Mouse (Mus musculus) heart, embryonic 15.5 days (tissue): ENCODE measurements around the gene March2. TPM values are rescaled to one million over a fixed set of nuclear protein-coding genes. Genes with fewer than 3 reads are reported as not detected.
A peak's percentile ranks its signal among the peaks of the same experiment; 100 is the strongest.

ENCODE experiments used
- ATAC-seq: fragments of 200-750 bp; cut with Nextera tagmentation; replicated peaks from 2 replicates; pipeline ENCODE4 v1.8.0; 2017; ENCODE audit warnings: low read depth, moderate TSS enrichment; ENCODE audit not compliant: insufficient number of reproducible peaks, insufficient read depth, low FRiP score
- H3K27ac ChIP-seq: fragments of 300-500 bp; sonication (generic); 2 replicates; pipeline ENCODE4 v1.5.1; 2015; ENCODE audit warnings: mild to moderate bottlenecking, inconsistent platforms
- H3K27me3 ChIP-seq: fragments of 300-500 bp; sonication (generic); 2 replicates; pipeline ENCODE4 v1.6.1; 2015; ENCODE audit warnings: inconsistent platforms
- H3K36me3 ChIP-seq: fragments of 300-500 bp; sonication (generic); 2 replicates; pipeline ENCODE4 v1.6.1; 2015; ENCODE audit warnings: mild to moderate bottlenecking, inconsistent platforms
- H3K4me1 ChIP-seq: fragments of 300-500 bp; sonication (generic); replicated peaks from 2 replicates; pipeline ENCODE4 v1.6.1; 2015; ENCODE audit warnings: inconsistent platforms
- H3K4me2 ChIP-seq: fragments of 300-500 bp; sonication (generic); 2 replicates; pipeline ENCODE4 v1.6.1; 2015; ENCODE audit warnings: inconsistent platforms, mild to moderate bottlenecking, moderate library complexity
- H3K4me3 ChIP-seq: fragments of 300-500 bp; sonication (generic); 2 replicates; pipeline ENCODE4 v1.5.1; 2015; ENCODE audit warnings: mild to moderate bottlenecking, inconsistent platforms
- H3K9ac ChIP-seq: fragments of 300-500 bp; sonication (generic); 2 replicates; pipeline ENCODE4 v1.6.1; 2015; ENCODE audit warnings: mild to moderate bottlenecking, inconsistent platforms
- H3K9me3 ChIP-seq: fragments of 300-500 bp; sonication (generic); replicated peaks from 2 replicates; pipeline ENCODE4 v1.6.1; 2016; ENCODE audit warnings: inconsistent platforms
- WGBS: fragments of 180-500 bp; shearing (Covaris S2); methylation state at CpG from one replicate; pipeline ENCODE4 v1.1.7; 2015; ENCODE audit warnings: mixed read lengths; 5-methylcytosine and 5-hydroxymethylcytosine counted together
- polyA plus RNA-seq: library from polyadenylated mRNA; unstranded; fragments of >200 nt; fragmentation: Nextera tagmentation; extraction: Ambion mirVana; gene quantifications from 2 replicates; pipeline ENCODE4 v1.2.1, GENCODE M21; 2015

Gene March2
- polyA plus RNA-seq, 1 experiment from 2014 or later: 98.6 TPM

DNA sequence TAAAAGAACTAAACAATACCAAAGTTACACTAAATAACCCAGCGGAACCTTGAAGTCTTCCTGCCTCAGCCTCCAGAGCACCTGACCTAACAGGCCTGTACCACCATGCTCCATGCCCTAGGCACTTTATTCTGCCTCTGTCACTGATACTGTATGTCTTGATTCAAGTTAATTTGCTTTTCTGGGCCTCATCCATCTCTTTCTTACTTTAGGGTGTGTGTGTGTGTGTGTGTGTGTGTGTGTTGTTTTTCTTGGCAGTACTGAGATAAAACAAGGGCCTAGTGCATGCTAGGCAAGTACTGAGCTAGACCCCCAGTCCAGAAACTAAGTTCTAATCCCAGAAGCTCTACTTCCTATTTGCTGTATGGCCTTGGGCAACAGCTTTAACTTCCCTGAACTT lies 1.2 kb downstream of the March2 start:
- Histone ChIP-seq H3K36me3 (no peaks in the 10 kb centered on the region), H3K27me3 (no peaks in the 10 kb centered on the region), H3K4me1 (peaks cover 3% of the 10 kb centered on the region; the same call in 1 of the 2 replicates), H3K4me3 (no peak overlapping the region), H3K9me3 (no peaks in the 10 kb centered on the region), H3K4me2 (no peak overlapping the region), H3K9ac (no peak overlapping the region), H3K27ac (no peak overlapping the region)
- ATAC-seq: no peak
- WGBS: 91% methylated on average over 1 of the region's 1 CpGs

GRCm38 (mm10) chr17:33714779-33715178 lies 3.7 kb downstream of the March2 start:
- Histone ChIP-seq H3K9ac (no peak overlapping the region), H3K4me3 (no peak overlapping the region), H3K4me2 (no peak overlapping the region), H3K9me3 (no peaks in the 10 kb centered on the region), H3K36me3 (no peaks in the 10 kb centered on the region; the same call in 1 of the 2 replicates), H3K27ac (no peak overlapping the region), H3K27me3 (no peaks in the 10 kb centered on the region), H3K4me1 (peaks cover 3% of the 10 kb centered on the region; the same call in 1 of the 2 replicates)
- ATAC-seq: no peak
- 58% methylated on average over 1 of the region's 1 CpGs for whole genome bisulfite sequencing

DNA sequence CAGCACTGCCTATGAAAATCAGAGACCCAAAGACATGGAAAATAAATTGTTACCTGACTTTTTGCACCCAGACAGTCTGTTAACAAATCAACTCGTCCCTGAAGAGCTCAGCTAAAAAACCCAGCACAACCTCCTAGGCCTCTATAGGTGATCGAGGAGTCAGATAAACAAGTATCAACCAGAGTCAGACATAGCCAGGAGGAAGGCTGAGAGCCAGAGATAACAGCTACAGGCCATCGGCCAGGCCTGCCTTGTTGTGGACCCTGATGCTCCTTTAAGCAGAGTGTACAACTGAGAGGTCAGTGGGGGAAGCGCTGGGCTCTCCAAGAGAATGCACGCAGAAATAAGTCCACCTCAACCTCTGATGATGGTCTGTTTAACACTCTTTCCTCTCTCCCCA lies 5.2 kb downstream of the March2 start:
- Histone ChIP-seq H3K27ac (no peak overlapping the region), H3K4me2 (no peak overlapping the region)
- ATAC-seq: no peak; the same call in 1 of the 2 replicates

GRCm38 (mm10) chr17:33709834-33710233 lies 8.6 kb downstream of the March2 start:
- H3K4me1 ChIP-seq: peaks cover 3% of the 10 kb centered on the region; the same call in 1 of the 2 replicates
- H3K36me3 ChIP-seq: peaks cover 13% of the 10 kb centered on the region
- 72% methylated on average over 3 of the region's 3 CpGs for WGBS
- no peak overlapping the region for H3K4me2 ChIP-seq
- H3K27ac ChIP-seq: no peak overlapping the region
- no peak overlapping the region for H3K4me3 ChIP-seq
- H3K27me3 ChIP-seq: no peaks in the 10 kb centered on the region
- no peak overlapping the region for H3K9ac ChIP-seq
- ATAC-seq: no peak
- no peaks in the 10 kb centered on the region for H3K9me3 ChIP-seq

More for the DNA sequence above, 5.2 kb downstream of the March2 start:
- Histone ChIP-seq H3K4me1 (peaks cover 3% of the 10 kb centered on the region; the same call in 1 of the 2 replicates), H3K4me3 (no peak overlapping the region), H3K36me3 (peaks cover 8% of the 10 kb centered on the region), H3K9ac (no peak overlapping the region), H3K27me3 (no peaks in the 10 kb centered on the region), H3K9me3 (no peaks in the 10 kb centered on the region)
- 44% methylated on average over 5 of the region's 5 CpGs for WGBS

DNA sequence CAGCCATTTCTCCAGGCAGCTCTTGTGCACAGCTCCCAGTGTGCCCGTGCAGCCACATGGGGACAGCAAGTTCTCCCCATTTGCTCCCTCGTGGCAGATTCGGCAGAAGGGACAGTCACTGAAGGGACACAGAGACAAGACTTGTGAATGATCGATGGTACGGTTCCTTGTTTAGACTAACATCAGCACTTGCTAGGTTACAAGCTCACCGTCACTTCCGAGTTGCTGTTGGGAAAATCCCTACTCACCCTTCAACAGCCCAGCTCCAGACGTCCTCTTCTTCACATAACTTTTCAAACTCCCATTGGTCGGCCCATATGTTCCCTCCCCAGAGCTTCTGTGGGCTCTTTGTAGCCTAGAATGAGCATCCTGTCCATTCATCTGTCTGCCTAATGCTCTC lies 15.4 kb downstream of the March2 start:
- ATAC-seq: no peak
- Histone ChIP-seq H3K4me1 (no peaks in the 10 kb centered on the region), H3K27me3 (no peaks in the 10 kb centered on the region), H3K27ac (no peak overlapping the region), H3K9ac (no peak overlapping the region), H3K4me2 (no peak overlapping the region), H3K36me3 (peaks cover 14% of the 10 kb centered on the region), H3K4me3 (no peak overlapping the region), H3K9me3 (no peaks in the 10 kb centered on the region)
- 87% methylated on average over 9 of the region's 9 CpGs for WGBS

- peaks cover 16% of the 10 kb centered on the region for H3K36me3 ChIP-seq
- H3K4me3 ChIP-seq: no peak overlapping the region
- H3K9me3 ChIP-seq: no peaks in the 10 kb centered on the region
- no peaks in the 10 kb centered on the region for H3K27me3 ChIP-seq
- 75% methylated on average over 1 of the region's 1 CpGs for WGBS
- H3K27ac ChIP-seq: no peak overlapping the region
- ATAC-seq: no peak
- no peaks in the 10 kb centered on the region for H3K4me1 ChIP-seq
- no peak overlapping the region for H3K4me2 ChIP-seq
- H3K9ac ChIP-seq: no peak overlapping the region
Observed at GRCm38 (mm10) chr17:33702178-33702577, 16.3 kb downstream of the March2 start.

DNA sequence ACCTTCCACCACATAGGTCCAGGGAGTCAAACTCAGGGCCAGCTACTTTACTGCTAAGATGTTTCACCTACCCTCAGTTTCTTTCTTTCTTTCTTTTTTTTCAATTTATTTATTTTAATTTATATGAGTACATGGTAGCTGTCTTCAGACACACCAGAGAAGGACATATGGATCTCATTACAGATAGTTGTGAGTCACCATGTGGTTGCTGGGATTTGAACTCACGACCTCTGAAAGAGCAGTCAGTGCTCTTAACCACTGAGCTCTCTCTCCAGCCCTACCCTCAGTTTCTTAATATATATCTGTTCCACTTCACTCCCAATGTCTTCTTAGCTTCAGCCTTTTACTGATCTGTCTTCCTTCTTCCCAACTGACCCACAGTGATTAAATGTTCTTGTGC lies 23.0 kb downstream of the March2 start:
- H3K4me1 ChIP-seq: no peaks in the 10 kb centered on the region
- WGBS: 89% methylated on average over 1 of the region's 1 CpGs
- no peak overlapping the region for H3K4me2 ChIP-seq
- no peaks in the 10 kb centered on the region for H3K9me3 ChIP-seq
- ATAC-seq: no peak
- H3K27me3 ChIP-seq: no peaks in the 10 kb centered on the region
- H3K27ac ChIP-seq: no peak overlapping the region
- peaks cover 26% of the 10 kb centered on the region for H3K36me3 ChIP-seq
- H3K9ac ChIP-seq: no peak overlapping the region
- no peak overlapping the region for H3K4me3 ChIP-seq

- peak within 1 kb of the TSS; percentile 97 for H3K4me3 ChIP-seq
- no peaks in the 10 kb centered on the region for H3K9me3 ChIP-seq
- H3K9ac ChIP-seq: peak within 1 kb of the TSS; percentile 99; the same call in 1 of the 2 replicates
- no peak for ATAC-seq
- 93% methylated on average over 1 of the region's 1 CpGs for WGBS
- peaks cover 27% of the 10 kb centered on the region for H3K4me1 ChIP-seq
- H3K27me3 ChIP-seq: no peaks in the 10 kb centered on the region
- peak within 1 kb of the TSS; percentile 97 for H3K27ac ChIP-seq
- peak within 1 kb of the TSS; percentile 85 for H3K4me2 ChIP-seq
- 0 out of 2 replicates have a peak, but pooled peaks cover 1% of the 10 kb centered on the region for H3K36me3 ChIP-seq
Observed at GRCm38 (mm10) chr17:33686760-33687159, 31.7 kb downstream of the March2 start, which contains the start of gene Hnrnpm. Hnrnpm (minus strand) TSS chr17:33686860.

DNA sequence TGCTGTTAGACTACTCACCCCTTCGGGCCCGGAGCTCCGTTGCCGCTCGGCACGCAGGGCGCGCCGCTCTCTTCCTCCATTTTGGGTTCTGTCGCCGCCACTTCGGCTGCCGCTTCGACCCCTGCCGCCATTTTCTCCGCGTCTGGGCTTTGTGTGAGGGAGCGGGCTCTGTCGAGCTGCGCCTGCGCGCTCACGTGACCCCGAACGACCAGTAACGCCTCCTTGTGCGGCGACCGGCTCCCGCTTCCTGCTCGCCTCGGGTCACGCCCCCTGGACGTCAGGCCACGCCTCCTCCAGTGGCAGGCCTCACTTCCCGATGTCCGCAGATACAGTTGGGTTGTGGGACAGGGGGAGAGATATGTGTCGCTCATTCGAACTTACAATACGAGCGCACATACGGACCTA lies 33.2 kb downstream of the March2 start:
- peak overlapping the region; percentile 97 for H3K27ac ChIP-seq
- H3K4me2 ChIP-seq: peak overlapping the region; percentile 85
- peaks cover 32% of the 10 kb centered on the region for H3K4me1 ChIP-seq
- no peaks in the 10 kb centered on the region for H3K36me3 ChIP-seq
- H3K4me3 ChIP-seq: peak overlapping the region; percentile 97
- no peaks in the 10 kb centered on the region for H3K9me3 ChIP-seq
- under 1% methylated on average over 42 of the region's 42 CpGs for WGBS
- no peaks in the 10 kb centered on the region for H3K27me3 ChIP-seq
- peak overlapping the region; percentile 99 for H3K9ac ChIP-seq
- ATAC-seq: peak; percentile 98

DNA sequence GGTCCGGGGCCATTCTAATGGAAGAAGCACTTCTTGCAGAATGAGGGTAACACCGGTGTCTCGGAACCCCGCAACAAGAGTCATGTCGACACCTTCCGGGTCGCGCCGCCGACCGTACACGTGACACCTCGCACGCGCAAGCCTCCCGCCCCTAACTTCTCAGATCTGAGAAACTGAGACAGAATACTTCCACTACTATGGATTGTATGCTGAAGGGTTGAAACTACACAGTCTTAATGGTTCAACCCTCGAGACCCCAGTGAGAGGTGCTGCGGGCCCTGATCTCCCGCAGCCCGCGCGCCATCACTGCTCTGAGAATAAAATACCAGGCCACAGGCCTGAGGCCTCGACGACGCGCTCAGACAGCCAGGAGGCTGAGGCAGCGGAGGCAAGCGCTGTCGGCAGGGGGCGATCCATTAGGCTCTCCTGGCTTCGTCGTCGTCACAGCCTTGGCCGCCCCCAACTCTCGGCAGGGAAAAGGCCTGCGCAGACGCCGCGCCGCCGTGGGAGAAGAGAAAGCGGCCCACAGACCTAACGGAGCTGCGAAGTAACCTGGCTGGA lies 33.7 kb downstream of the March2 start:
- peak overlapping the region; percentile 99 for H3K9ac ChIP-seq
- no peaks in the 10 kb centered on the region for H3K27me3 ChIP-seq
- H3K9me3 ChIP-seq: no peaks in the 10 kb centered on the region
- no peaks in the 10 kb centered on the region for H3K36me3 ChIP-seq
- peak overlapping the region; percentile 97 for H3K27ac ChIP-seq
- peaks cover 34% of the 10 kb centered on the region for H3K4me1 ChIP-seq
- peak overlapping the region; percentile 97 for H3K4me3 ChIP-seq
- ATAC-seq: peak; percentile 74
- H3K4me2 ChIP-seq: peak overlapping the region; percentile 85
- under 1% methylated on average over 44 of the region's 44 CpGs for WGBS

DNA sequence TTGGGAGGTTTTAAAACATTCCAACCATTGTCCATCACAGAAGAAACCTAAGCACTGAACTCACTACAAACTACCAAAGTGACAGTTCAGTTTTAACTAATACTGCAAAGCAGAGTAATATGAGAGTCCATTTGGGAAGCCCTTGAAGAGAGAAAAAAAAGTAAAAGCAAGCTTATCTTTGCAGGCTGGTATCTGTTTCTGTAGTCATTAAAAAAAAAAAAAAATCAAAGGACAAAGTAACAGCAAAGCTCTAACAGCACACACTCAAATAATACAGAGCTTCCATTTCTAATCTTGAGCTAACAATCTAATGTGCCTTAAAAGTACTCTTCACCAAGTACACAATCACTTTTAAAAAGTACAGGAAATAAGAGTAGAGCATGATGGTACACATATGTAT lies 36.7 kb downstream of the March2 start:
- H3K4me3 ChIP-seq: no peak overlapping the region
- no peaks in the 10 kb centered on the region for H3K27me3 ChIP-seq
- no peak overlapping the region for H3K9ac ChIP-seq
- H3K4me2 ChIP-seq: peak overlapping the region; percentile 28; the same call in 1 of the 2 replicates
- ATAC-seq: no peak
- H3K27ac ChIP-seq: no peak overlapping the region
- H3K9me3 ChIP-seq: no peaks in the 10 kb centered on the region
- H3K36me3 ChIP-seq: peaks cover 8% of the 10 kb centered on the region
- H3K4me1 ChIP-seq: peaks cover 45% of the 10 kb centered on the region

DNA sequence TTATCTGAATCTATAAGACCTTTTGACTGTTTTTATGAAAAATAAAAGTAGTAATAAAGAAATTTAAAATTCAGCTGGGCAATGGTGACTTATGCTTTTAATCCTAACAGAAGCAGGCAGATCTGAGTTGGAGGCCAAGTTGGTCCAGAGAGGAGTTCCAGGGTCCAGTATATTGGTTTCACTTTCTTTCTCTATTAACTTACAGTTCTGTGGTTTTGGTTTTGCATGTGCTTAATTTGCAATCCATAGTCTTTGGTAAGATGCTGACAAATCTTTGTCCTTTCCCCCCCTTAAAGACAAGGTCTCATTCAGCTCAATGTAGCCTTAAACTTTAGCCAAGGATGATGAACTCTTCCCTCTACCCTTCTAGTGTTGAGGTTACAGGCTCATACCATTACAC lies 39.7 kb downstream of the March2 start:
- peaks cover 45% of the 10 kb centered on the region for H3K4me1 ChIP-seq
- no peaks in the 10 kb centered on the region for H3K27me3 ChIP-seq
- H3K27ac ChIP-seq: no peak overlapping the region
- no peak overlapping the region for H3K4me3 ChIP-seq
- no peak overlapping the region for H3K9ac ChIP-seq
- peaks cover 22% of the 10 kb centered on the region for H3K36me3 ChIP-seq
- ATAC-seq: no peak
- H3K4me2 ChIP-seq: no peak overlapping the region
- no peaks in the 10 kb centered on the region for H3K9me3 ChIP-seq
